Mouse (Mus musculus) spleen, adult 2 months (tissue): ENCODE results near the gene Syt5. TPM values are rescaled to one million over a fixed set of nuclear protein-coding genes. Genes with fewer than 3 reads are reported as not detected.

Source experiments
- DNase-seq, 2 experiments: peaks; one replicate each; pipeline versions ENCODE4 v3.0.0 to v3.0.0-alpha.2; 2012 to 2021; ENCODE audit warnings: low spot score in 2 of 2, low read depth in 1 of 2
- H3K27ac ChIP-seq: fragments of 200-500 bp; 2 replicates; pipeline ENCODE4 v1.5.1; 2012; ENCODE audit warnings: low read length, inconsistent platforms; ENCODE audit not compliant: insufficient read depth
- H3K27me3 ChIP-seq: fragments of 200-500 bp; 2 replicates; pipeline ENCODE4 v1.6.1; 2012; ENCODE audit warnings: mild to moderate bottlenecking, moderate library complexity, low read length, inconsistent platforms; ENCODE audit not compliant: control insufficient read depth, insufficient read depth
- H3K36me3 ChIP-seq: fragments of 200-500 bp; 2 replicates; pipeline ENCODE4 v1.6.1; 2012; ENCODE audit warnings: mild to moderate bottlenecking, low read length, inconsistent platforms; ENCODE audit not compliant: control insufficient read depth, insufficient read depth
- H3K4me1 ChIP-seq: fragments of 200-500 bp; 2 replicates; pipeline ENCODE4 v1.6.1; 2011; ENCODE audit warnings: inconsistent platforms; ENCODE audit not compliant: control insufficient read depth, insufficient read depth, insufficient read length
- H3K4me3 ChIP-seq: fragments of 200-500 bp; 2 replicates; pipeline ENCODE4 v1.5.1; 2011; ENCODE audit warnings: mild to moderate bottlenecking, inconsistent platforms; ENCODE audit not compliant: insufficient read depth, insufficient read length; ENCODE audit errors: extremely low read depth
- CTCF ChIP-seq: fragments of 200-500 bp; IDR thresholded peaks from 2 replicates; pipeline ENCODE4 v1.5.1; 2011; ENCODE audit warnings: mild to moderate bottlenecking, inconsistent platforms; ENCODE audit not compliant: insufficient read depth, insufficient read length, insufficient replicate concordance; ENCODE audit errors: extremely low read depth
- POLR2A ChIP-seq: fragments of 200-500 bp; IDR thresholded peaks from 2 replicates; pipeline ENCODE4 v1.6.1; 2011; ENCODE audit warnings: low read depth, low read length, inconsistent platforms
- whole genome bisulfite sequencing: fragments of 180-500 bp; shearing (Covaris S2); methylation state at CpG from one replicate; pipeline ENCODE4 v1.1.7; 2018; 5-methylcytosine and 5-hydroxymethylcytosine counted together
- polyA plus RNA-seq: library from polyadenylated mRNA; depleted of rRNA; stranded (reverse); fragments of >200 nt; gene quantifications from 2 replicates; pipeline ENCODE4 v1.2.3, GENCODE M21; 2012

The Syt5 gene
- polyA plus RNA-seq, 1 experiment, result 0.21 TPM

- H3K27ac ChIP-seq, result no peak overlapping the region
- WGBS, result 76% methylated on average over 6 of the region's 6 CpGs
- peaks cover 2% of the 10 kb centered on the region; the same call in 1 of the 2 replicates for H3K4me1 ChIP-seq
- H3K27me3 ChIP-seq, result no peaks in the 10 kb centered on the region
- H3K36me3 ChIP-seq, result no peaks in the 10 kb centered on the region
- no peak for DNase-seq
- no peak overlapping the region for H3K4me3 ChIP-seq
- TF ChIP-seq CTCF, result no peak
- no peak for TF ChIP-seq POLR2A
Observed at GRCm38 (mm10) chr7:4522292-4522691, 25.0 kb downstream of the Syt5 start.

- no peak for DNase-seq
- H3K27ac ChIP-seq, result no peak overlapping the region
- H3K4me1 ChIP-seq, result peaks cover 2% of the 10 kb centered on the region; the same call in 1 of the 2 replicates
- TF ChIP-seq CTCF, result no peak
- TF ChIP-seq POLR2A, result no peak
- H3K4me3 ChIP-seq, result no peak overlapping the region
- WGBS, result 40% methylated on average over 32 of the region's 32 CpGs
- H3K36me3 ChIP-seq, result no peaks in the 10 kb centered on the region
- no peaks in the 10 kb centered on the region for H3K27me3 ChIP-seq
Observed at GRCm38 (mm10) chr7:4521231-4522003, 25.9 kb downstream of the Syt5 start.

GRCm38 (mm10) chr7:4518487-4518886, 28.9 kb downstream of the Syt5 start:
- Histone ChIP-seq H3K27ac (peak overlapping the region; percentile 11; the same call in 1 of the 2 replicates), H3K4me1 (peaks cover 2% of the 10 kb centered on the region; the same call in 1 of the 2 replicates), H3K4me3 (no peak overlapping the region), H3K36me3 (no peaks in the 10 kb centered on the region), H3K27me3 (no peaks in the 10 kb centered on the region)
- WGBS, result 7% methylated on average over 1 of the region's 1 CpGs
- DNase-seq, result no peak
- no peak for TF ChIP-seq CTCF
- TF ChIP-seq POLR2A, result no peak

GRCm38 (mm10) chr7:4516332-4517050, 30.9 kb downstream of the Syt5 start, which contains the start of gene Tnnt1:
TSS of gene Tnnt1 (minus strand) at chr7:4516382.
- Histone ChIP-seq H3K4me3 (no peak within 1 kb of the TSS), H3K4me1 (peaks cover 2% of the 10 kb centered on the region; the same call in 1 of the 2 replicates), H3K27me3 (no peaks in the 10 kb centered on the region), H3K27ac (no peak within 1 kb of the TSS), H3K36me3 (no peaks in the 10 kb centered on the region)
- 58% methylated on average over 4 of the region's 4 CpGs for WGBS
- no peak for DNase-seq
- no peak for TF ChIP-seq CTCF
- TF ChIP-seq POLR2A, result no peak

- Histone ChIP-seq H3K27me3 (no peaks in the 10 kb centered on the region), H3K36me3 (no peaks in the 10 kb centered on the region), H3K4me1 (peaks cover 2% of the 10 kb centered on the region; the same call in 1 of the 2 replicates), H3K4me3 (no peak overlapping the region), H3K27ac (no peak overlapping the region)
- 84% methylated on average over 6 of the region's 6 CpGs for WGBS
- no peak for DNase-seq
- no peak for TF ChIP-seq POLR2A
- TF ChIP-seq CTCF, result no peak
Observed at GRCm38 (mm10) chr7:4515853-4516252, 31.5 kb downstream of the Syt5 start.

- TF ChIP-seq CTCF (no peak), POLR2A (no peak)
- H3K27ac ChIP-seq, result no peak overlapping the region
Observed at GRCm38 (mm10) chr7:4513829-4514712, 33.3 kb downstream of the Syt5 start.

More at GRCm38 (mm10) chr7:4513829-4514712, 33.3 kb downstream of the Syt5 start:
- no peak for DNase-seq
- WGBS, result 88% methylated on average over 6 of the region's 6 CpGs
- Histone ChIP-seq H3K4me3 (no peak overlapping the region), H3K36me3 (no peaks in the 10 kb centered on the region), H3K27me3 (no peaks in the 10 kb centered on the region), H3K4me1 (peaks cover 2% of the 10 kb centered on the region; the same call in 1 of the 2 replicates)
